Mouse (Mus musculus) lung, postnatal 0 days (tissue): ENCODE results near the gene Elfn1.

ENCODE experiments used
- CTCF ChIP-seq: IDR thresholded peaks from 2 replicates; pipeline ENCODE4 v1.5.1; 2016; ENCODE audit warnings: antibody characterized with exemption, mild to moderate bottlenecking
- EP300 ChIP-seq: IDR thresholded peaks from 2 replicates; pipeline ENCODE4 v1.6.1; 2016; ENCODE audit warnings: antibody characterized with exemption, mild to moderate bottlenecking, control low read depth

- no peak for TF ChIP-seq CTCF
- no peak for TF ChIP-seq EP300
Observed at GRCm38 (mm10) chr5:139981976-139982375, 74.2 kb downstream of the Elfn1 start.
